Mouse (Mus musculus): ENCODE measurements around the gene Bphl. TPM values are rescaled to one million over a fixed set of nuclear protein-coding genes. Genes with fewer than 3 reads are reported as not detected.
A peak's percentile ranks its signal among the peaks of the same experiment; 100 is the strongest.

The Bphl gene
- polyA plus RNA-seq, 1 experiment from 2014 or later = 48.9 TPM

DNA sequence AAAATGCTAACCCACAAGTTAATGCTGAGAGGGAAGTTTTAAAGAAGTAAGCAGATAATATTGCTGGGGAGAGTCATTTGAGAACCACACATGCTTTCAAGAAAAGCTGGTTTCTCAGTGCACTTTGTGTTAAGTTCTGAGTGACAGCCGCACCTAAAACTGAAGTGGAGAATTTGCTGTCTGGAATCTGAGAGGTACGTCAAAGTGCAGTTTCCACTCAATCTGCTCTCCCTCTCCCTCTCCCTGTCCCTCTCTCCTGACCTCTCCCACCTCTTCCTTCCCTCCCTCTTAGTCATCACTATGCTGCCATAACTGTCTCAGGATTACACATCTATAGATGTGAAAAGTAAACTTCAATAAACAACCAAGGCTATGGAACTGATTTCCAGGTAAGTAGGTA is 15.4 kb upstream of the Bphl start:
- Histone ChIP-seq H3K4me2 (ENCODE audit: low read depth, low read length) (no peak overlapping the region), H3K27ac (ENCODE audit: low read length) (no peak overlapping the region), H3K4me1 (ENCODE audit: control insufficient read depth, insufficient read depth, low read length) (no peaks in the 10 kb centered on the region), H3K27me3 (ENCODE audit: control insufficient read depth, insufficient read depth, low read length) (no peaks in the 10 kb centered on the region), H3K36me3 (ENCODE audit: control insufficient read depth, insufficient read depth, low read length) (peaks cover 17% of the 10 kb centered on the region), H3K9ac (ENCODE audit: low read length) (no peak overlapping the region), H3K9me3 (replicated peaks; ENCODE audit: control insufficient read depth, low read length) (no peaks in the 10 kb centered on the region), H3K4me3 (replicated peaks; ENCODE audit: low read length) (no peak overlapping the region)
- 80% methylated on average over 2 of the region's 2 CpGs for WGBS
- no peak for ATAC-seq (ENCODE audit: insufficient read depth, low FRiP score)

DNA sequence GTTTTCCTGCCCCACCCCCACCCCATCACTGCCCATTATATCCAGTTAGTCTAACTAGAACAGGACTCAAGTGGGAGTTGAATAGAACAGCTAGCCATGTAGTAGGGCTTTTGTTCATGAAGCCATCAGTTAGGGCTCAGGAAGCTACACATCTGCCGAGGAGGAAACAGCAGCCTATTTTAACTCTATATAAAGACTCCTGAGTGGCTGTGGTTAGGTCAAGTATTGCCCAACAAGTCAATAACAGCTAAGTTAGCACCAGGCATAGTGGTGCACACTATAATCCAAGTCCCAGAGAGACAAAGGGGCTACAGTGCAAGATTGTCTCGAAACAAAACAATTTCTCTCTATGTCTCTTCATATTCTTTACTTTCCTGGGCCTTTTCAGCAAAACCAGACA is 5.4 kb upstream of the Bphl start:
- Histone ChIP-seq H3K9ac (ENCODE audit: low read length) (no peak overlapping the region), H3K9me3 (replicated peaks; ENCODE audit: control insufficient read depth, low read length) (no peaks in the 10 kb centered on the region), H3K4me2 (ENCODE audit: low read depth, low read length) (no peak overlapping the region), H3K27ac (ENCODE audit: low read length) (no peak overlapping the region), H3K4me1 (ENCODE audit: control insufficient read depth, insufficient read depth, low read length) (peaks cover under 1% of the 10 kb centered on the region), H3K27me3 (ENCODE audit: control insufficient read depth, insufficient read depth, low read length) (no peaks in the 10 kb centered on the region), H3K36me3 (ENCODE audit: control insufficient read depth, insufficient read depth, low read length) (peaks cover 25% of the 10 kb centered on the region), H3K4me3 (replicated peaks; ENCODE audit: low read length) (no peak overlapping the region)
- WGBS = 74% methylated on average over 2 of the region's 2 CpGs
- no peak for ATAC-seq (ENCODE audit: insufficient read depth, low FRiP score)

DNA sequence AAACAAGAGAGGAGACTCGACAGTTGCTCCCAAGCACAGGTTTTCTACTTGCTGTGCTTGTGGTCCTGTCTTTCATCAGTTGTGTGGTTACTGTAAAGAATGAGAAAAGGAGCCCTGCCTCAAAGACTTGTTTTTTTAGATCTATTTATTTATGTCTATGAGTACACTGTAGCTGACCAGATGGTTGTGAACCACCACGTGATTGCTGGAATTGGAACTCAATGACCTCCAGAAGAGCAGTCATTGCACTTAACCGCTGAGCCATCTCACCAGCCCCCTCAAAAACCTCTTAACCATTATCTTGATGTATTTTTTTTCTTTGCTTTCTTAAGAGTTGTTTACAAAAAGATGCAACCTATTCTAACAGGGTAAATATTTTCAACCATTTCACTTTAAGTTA is 2.0 kb upstream of the Bphl start:
- no peak overlapping the region for H3K4me3 ChIP-seq (replicated peaks; ENCODE audit: low read length)
- no peaks in the 10 kb centered on the region for H3K9me3 ChIP-seq (replicated peaks; ENCODE audit: control insufficient read depth, low read length)
- no peak for ATAC-seq (ENCODE audit: insufficient read depth, low FRiP score)
- peaks cover 19% of the 10 kb centered on the region for H3K36me3 ChIP-seq (ENCODE audit: control insufficient read depth, insufficient read depth, low read length)
- H3K4me2 ChIP-seq (ENCODE audit: low read depth, low read length) = no peak overlapping the region
- H3K27me3 ChIP-seq (ENCODE audit: control insufficient read depth, insufficient read depth, low read length) = no peaks in the 10 kb centered on the region
- H3K9ac ChIP-seq (ENCODE audit: low read length) = no peak overlapping the region
- peaks cover 11% of the 10 kb centered on the region for H3K4me1 ChIP-seq (ENCODE audit: control insufficient read depth, insufficient read depth, low read length)
- 66% methylated on average over 3 of the region's 3 CpGs for WGBS
- H3K27ac ChIP-seq (ENCODE audit: low read length) = no peak overlapping the region

- Histone ChIP-seq H3K27me3 (ENCODE audit: control insufficient read depth, insufficient read depth, low read length) (no peaks in the 10 kb centered on the region), H3K9me3 (replicated peaks; ENCODE audit: control insufficient read depth, low read length) (no peaks in the 10 kb centered on the region), H3K4me3 (replicated peaks; ENCODE audit: low read length) (no peak overlapping the region), H3K27ac (ENCODE audit: low read length) (no peak overlapping the region), H3K36me3 (ENCODE audit: control insufficient read depth, insufficient read depth, low read length) (peaks cover 19% of the 10 kb centered on the region; the same call in 1 of the 2 replicates), H3K4me1 (ENCODE audit: control insufficient read depth, insufficient read depth, low read length) (peaks cover 11% of the 10 kb centered on the region), H3K9ac (ENCODE audit: low read length) (0 out of 2 replicates have a peak overlapping the region, but pooled peaks have one; percentile 95), H3K4me2 (ENCODE audit: low read depth, low read length) (no peak overlapping the region)
- 74% methylated on average over 5 of the region's 5 CpGs for WGBS
- no peak for ATAC-seq (ENCODE audit: insufficient read depth, low FRiP score)
Measured at GRCm38 (mm10) chr13:34036726-34037125, 671 bp upstream of the Bphl start.

DNA sequence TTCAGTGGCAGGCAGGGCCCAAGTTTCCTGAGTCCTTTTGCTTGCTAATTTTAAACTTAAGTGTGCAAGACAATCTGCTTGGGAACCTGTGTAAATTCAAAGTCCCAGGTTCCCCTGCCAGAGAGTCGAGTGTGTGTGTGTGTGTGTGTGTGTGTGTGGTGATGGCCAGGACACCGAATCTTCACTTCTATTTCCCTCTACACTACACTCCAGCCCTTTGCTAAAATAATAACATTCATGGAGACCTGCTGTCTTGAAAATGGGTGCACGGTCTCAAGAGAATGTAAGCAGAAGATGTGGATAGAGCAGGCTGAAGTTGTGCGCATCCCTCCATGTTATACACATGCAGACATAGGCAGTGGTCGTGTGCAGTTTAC is 647 bp downstream of the Bphl start:
- Histone ChIP-seq H3K4me1 (ENCODE audit: control insufficient read depth, insufficient read depth, low read length) (peaks cover 11% of the 10 kb centered on the region), H3K27ac (ENCODE audit: low read length) (peak overlapping the region; percentile 81), H3K4me3 (replicated peaks; ENCODE audit: low read length) (peak overlapping the region; percentile 76), H3K9ac (ENCODE audit: low read length) (peak overlapping the region; percentile 95), H3K36me3 (ENCODE audit: control insufficient read depth, insufficient read depth, low read length) (0 out of 2 replicates have a peak, but pooled peaks cover 13% of the 10 kb centered on the region), H3K9me3 (replicated peaks; ENCODE audit: control insufficient read depth, low read length) (no peaks in the 10 kb centered on the region), H3K27me3 (ENCODE audit: control insufficient read depth, insufficient read depth, low read length) (no peaks in the 10 kb centered on the region), H3K4me2 (ENCODE audit: low read depth, low read length) (peak overlapping the region; percentile 89)
- no peak for ATAC-seq (ENCODE audit: insufficient read depth, low FRiP score)
- WGBS = 40% methylated on average over 5 of the region's 5 CpGs

DNA sequence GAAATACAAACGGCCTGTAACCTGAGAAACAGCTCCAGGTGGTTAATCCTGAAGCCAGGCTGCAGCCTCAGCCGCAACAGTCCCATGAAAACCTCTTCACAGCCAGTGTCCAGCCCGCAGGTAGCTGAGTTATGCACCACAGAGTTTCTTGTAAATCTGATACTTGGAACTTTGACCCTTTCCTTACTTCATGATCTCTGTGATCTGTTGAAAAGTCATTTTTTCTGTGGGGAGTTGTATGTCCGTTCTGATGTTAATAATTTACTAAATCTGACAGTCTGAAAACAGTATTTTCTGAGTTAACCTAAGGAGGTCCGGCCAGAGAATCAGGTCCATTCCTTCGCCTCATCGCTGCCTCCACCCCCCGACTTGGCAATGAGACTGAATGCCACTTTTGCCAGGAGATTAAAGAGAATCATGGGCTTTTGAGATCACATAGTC is 1.5 kb downstream of the Bphl start:
- ATAC-seq (ENCODE audit: insufficient read depth, low FRiP score) = no peak
- 0 out of 2 replicates have a peak, but pooled peaks cover 6% of the 10 kb centered on the region for H3K36me3 ChIP-seq (ENCODE audit: control insufficient read depth, insufficient read depth, low read length)
- H3K4me1 ChIP-seq (ENCODE audit: control insufficient read depth, insufficient read depth, low read length) = peaks cover 11% of the 10 kb centered on the region
- peak overlapping the region; percentile 63 for H3K27ac ChIP-seq (ENCODE audit: low read length)
- peak overlapping the region; percentile 76 for H3K4me3 ChIP-seq (replicated peaks; ENCODE audit: low read length)
- 0 out of 2 replicates have a peak overlapping the region, but pooled peaks have one; percentile 29 for H3K9ac ChIP-seq (ENCODE audit: low read length)
- H3K4me2 ChIP-seq (ENCODE audit: low read depth, low read length) = peak overlapping the region; percentile 89
- WGBS = 31% methylated on average over 8 of the region's 8 CpGs
- H3K9me3 ChIP-seq (replicated peaks; ENCODE audit: control insufficient read depth, low read length) = no peaks in the 10 kb centered on the region
- no peaks in the 10 kb centered on the region for H3K27me3 ChIP-seq (ENCODE audit: control insufficient read depth, insufficient read depth, low read length)

DNA sequence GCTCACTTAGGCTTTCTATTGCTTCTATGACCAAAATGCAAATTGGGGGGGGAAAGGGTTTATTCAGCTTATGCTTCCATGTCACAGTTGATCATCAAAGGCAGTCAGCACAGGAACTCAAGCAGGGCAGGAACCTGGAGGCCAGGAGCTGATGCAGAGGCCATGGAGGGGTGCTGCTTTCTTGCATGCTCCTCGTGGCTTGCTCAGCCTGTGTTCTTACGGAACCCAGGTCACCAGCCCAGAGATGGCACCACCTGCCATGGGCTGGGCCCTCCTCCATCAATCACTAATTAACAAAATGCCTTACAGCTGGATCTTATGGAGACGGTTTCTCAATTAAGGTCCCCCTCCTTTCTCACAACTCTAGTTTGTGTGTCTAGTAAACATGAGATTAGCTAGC is 2.7 kb downstream of the Bphl start:
- Histone ChIP-seq H3K4me3 (replicated peaks; ENCODE audit: low read length) (no peak overlapping the region), H3K9ac (ENCODE audit: low read length) (no peak overlapping the region), H3K4me1 (ENCODE audit: control insufficient read depth, insufficient read depth, low read length) (peaks cover 11% of the 10 kb centered on the region), H3K27me3 (ENCODE audit: control insufficient read depth, insufficient read depth, low read length) (no peaks in the 10 kb centered on the region), H3K9me3 (replicated peaks; ENCODE audit: control insufficient read depth, low read length) (no peaks in the 10 kb centered on the region), H3K36me3 (ENCODE audit: control insufficient read depth, insufficient read depth, low read length) (no peaks in the 10 kb centered on the region), H3K27ac (ENCODE audit: low read length) (no peak overlapping the region), H3K4me2 (ENCODE audit: low read depth, low read length) (no peak overlapping the region)
- 87% methylated on average over 3 of the region's 3 CpGs for WGBS
- no peak for ATAC-seq (ENCODE audit: insufficient read depth, low FRiP score)

DNA sequence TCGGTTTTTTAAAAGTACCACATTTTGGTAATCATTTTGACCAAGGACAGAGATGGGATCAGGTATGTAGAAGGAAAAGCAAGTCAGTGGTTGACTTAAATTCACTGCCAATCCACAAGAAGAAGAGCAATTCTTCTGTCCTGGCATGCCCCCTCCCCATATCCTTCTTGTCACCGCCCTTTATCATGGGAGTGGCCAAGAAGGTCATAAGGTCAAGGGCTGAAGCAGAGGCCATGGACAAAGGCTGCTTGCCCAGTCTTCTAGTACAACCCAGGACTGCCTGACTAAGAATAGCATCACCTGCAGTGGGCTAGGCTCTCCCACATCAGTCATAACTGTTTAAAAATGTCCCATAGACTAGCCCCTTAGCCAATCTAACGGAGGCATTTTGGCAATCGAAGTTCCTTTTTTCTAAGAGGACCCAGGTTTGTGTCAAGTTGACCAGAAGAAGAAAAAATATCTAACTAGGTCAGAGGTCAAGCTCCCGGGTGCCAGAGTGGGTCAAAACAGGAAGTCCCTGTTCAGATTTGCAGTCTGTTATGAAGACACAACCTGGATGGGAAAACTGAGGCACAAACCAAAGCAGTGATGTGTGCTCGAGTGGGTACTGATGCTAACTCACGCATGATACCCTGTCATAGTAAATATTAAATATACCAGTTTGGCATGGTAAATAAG is 6.5 kb downstream of the Bphl start:
- Histone ChIP-seq H3K4me3 (replicated peaks; ENCODE audit: low read length) (no peak overlapping the region), H3K4me1 (ENCODE audit: control insufficient read depth, insufficient read depth, low read length) (peaks cover 4% of the 10 kb centered on the region), H3K36me3 (ENCODE audit: control insufficient read depth, insufficient read depth, low read length) (no peaks in the 10 kb centered on the region), H3K4me2 (ENCODE audit: low read depth, low read length) (no peak overlapping the region), H3K27ac (ENCODE audit: low read length) (no peak overlapping the region), H3K9ac (ENCODE audit: low read length) (no peak overlapping the region), H3K9me3 (replicated peaks; ENCODE audit: control insufficient read depth, low read length) (no peaks in the 10 kb centered on the region), H3K27me3 (ENCODE audit: control insufficient read depth, insufficient read depth, low read length) (no peaks in the 10 kb centered on the region)
- ATAC-seq (ENCODE audit: insufficient read depth, low FRiP score) = no peak
- WGBS = 66% methylated on average over 7 of the region's 7 CpGs

DNA sequence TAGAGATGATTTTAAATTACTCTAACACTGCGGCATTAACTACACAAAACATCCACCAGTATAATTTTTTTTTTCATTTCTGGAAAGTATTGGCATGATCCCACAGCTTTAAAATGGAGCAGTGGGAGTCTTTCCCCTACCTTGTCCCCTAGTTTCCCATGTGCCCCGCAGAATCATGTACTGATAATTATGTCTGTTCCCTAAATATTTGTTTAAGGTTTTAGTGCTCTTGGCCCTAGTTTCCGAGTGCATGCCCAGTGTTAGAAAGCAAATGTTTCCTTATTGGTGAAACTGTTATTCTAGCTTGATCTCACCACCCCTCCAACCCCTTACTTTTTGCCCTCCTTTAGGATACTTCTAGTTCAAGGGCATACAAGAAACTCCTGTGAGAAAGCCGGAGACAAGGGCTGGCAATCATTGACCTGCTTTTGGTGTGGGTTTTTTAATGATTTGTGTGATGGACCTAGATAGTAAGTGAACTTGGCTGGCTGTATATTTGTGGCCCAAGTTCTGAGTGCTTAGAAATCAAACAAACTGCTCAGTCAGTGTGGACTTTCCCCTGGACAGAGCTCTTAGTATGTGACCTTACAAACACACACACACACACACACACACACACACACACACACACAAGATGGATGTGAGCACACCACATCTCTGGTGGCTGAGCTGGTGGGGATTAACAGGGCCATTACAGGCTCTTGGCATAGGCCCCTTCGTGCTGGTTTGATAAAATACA is 8.3 kb downstream of the Bphl start:
- Histone ChIP-seq H3K9me3 (replicated peaks; ENCODE audit: control insufficient read depth, low read length) (no peaks in the 10 kb centered on the region), H3K36me3 (ENCODE audit: control insufficient read depth, insufficient read depth, low read length) (no peaks in the 10 kb centered on the region), H3K4me2 (ENCODE audit: low read depth, low read length) (no peak overlapping the region), H3K27ac (ENCODE audit: low read length) (no peak overlapping the region), H3K4me3 (replicated peaks; ENCODE audit: low read length) (no peak overlapping the region), H3K27me3 (ENCODE audit: control insufficient read depth, insufficient read depth, low read length) (no peaks in the 10 kb centered on the region), H3K4me1 (ENCODE audit: control insufficient read depth, insufficient read depth, low read length) (no peaks in the 10 kb centered on the region), H3K9ac (ENCODE audit: low read length) (no peak overlapping the region)
- 48% methylated on average over 5 of the region's 5 CpGs for WGBS
- no peak for ATAC-seq (ENCODE audit: insufficient read depth, low FRiP score)
